Mouse (Mus musculus) adrenal gland, postnatal 10 days (tissue): ENCODE results near the gene Mycl. TPM values are rescaled to one million over a fixed set of nuclear protein-coding genes. Genes with fewer than 3 reads are reported as not detected.
A peak's percentile ranks its signal among the peaks of the same experiment; 100 is the strongest.

Experiments
- DNase-seq: peaks from one replicate; pipeline ENCODE4 v3.0.0; 2021; ENCODE audit warnings: mixed read lengths
- total RNA-seq, 2 experiments: library from RNA; stranded (reverse); gene quantifications; 2 replicates each; pipeline ENCODE4 v1.2.3; 2021

Gene Mycl
- total RNA-seq, 2 experiments from 2014 or later, result 3.6 to 5.6 TPM

- DNase-seq, result peak; percentile 97
Observed at GRCm38 (mm10) chr4:123016451-123016957, 21.1 kb downstream of the Mycl start, which contains the start of gene Trit1. Gene Trit1 (plus strand): TSS chr4:123016597.

GRCm38 (mm10) chr4:123021591-123021990 lies 26.1 kb downstream of the Mycl start:
- DNase-seq, result no peak

- no peak for DNase-seq
Observed at GRCm38 (mm10) chr4:123022896-123023295, 27.4 kb downstream of the Mycl start.

GRCm38 (mm10) chr4:123025418-123025817 lies 30.0 kb downstream of the Mycl start:
- DNase-seq, result no peak

GRCm38 (mm10) chr4:123026161-123026560 lies 30.7 kb downstream of the Mycl start:
- no peak for DNase-seq

DNA sequence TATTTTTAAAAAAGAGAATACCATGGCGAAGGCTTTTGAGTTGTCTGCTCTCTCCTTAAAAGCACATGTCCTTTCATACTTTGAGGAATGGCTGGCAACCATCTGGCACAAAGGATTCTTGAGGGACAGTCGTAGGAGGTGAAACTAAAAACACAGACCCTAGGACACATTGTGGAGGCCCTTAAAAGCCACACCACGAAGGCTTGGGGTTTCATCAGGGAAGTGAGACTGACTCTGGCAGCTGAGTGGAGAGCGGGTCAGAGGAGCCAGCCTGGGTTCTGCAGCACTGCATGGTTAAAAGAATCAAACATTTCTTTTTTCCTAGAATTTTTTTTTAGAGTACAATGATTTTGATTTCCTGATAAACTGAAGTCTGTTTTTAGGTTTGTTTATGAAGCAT lies 31.1 kb downstream of the Mycl start:
- no peak for DNase-seq

DNA sequence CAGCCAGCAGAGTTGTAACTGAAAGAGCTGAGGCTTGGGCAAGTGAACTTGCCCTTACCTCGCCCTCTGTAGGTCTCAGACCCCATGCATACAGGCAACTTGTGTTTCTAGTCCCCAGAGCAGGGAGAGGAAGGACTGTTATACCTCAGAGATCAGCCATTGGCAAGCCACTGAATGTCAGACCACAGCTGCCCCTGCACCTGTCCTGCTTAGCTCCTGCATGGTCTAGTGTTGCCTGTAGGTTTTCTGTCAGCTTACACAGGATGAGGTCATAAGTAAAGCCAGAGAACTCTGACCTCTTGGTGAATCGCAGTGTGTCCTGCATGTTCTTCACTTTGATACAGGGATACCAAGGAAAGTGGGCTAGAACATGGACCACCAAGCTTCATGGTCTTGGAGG lies 39.4 kb downstream of the Mycl start:
- no peak for DNase-seq

- no peak for DNase-seq
Observed at GRCm38 (mm10) chr4:123035636-123036035, 40.2 kb downstream of the Mycl start.

GRCm38 (mm10) chr4:123036710-123037109 lies 41.3 kb downstream of the Mycl start:
- DNase-seq, result no peak

DNA sequence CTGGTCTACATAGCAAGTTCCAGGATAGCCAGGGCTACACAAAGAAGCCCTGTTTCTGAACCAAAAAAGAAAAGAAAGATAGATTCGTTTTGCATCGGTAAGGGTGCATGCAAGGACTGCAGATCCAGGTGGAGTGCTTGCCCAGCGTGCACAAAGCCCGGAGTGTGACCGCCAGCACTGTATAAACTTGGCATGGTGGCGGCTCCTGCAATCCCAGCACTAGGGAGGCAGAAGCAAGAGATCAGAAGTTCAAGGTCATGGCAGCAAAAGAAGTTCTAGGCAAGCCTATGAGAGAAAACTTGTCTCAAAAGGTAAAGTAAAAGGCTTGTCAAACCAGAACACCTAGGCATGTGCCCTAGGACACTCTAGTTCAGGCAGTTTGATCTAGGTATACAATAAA lies 45.7 kb downstream of the Mycl start:
- no peak for DNase-seq

GRCm38 (mm10) chr4:123043858-123044257 lies 48.4 kb downstream of the Mycl start:
- no peak for DNase-seq

GRCm38 (mm10) chr4:123044842-123045241 lies 49.4 kb downstream of the Mycl start:
- DNase-seq, result peak; percentile 54

- no peak for DNase-seq
Observed at GRCm38 (mm10) chr4:123046300-123046699, 50.8 kb downstream of the Mycl start.

DNA sequence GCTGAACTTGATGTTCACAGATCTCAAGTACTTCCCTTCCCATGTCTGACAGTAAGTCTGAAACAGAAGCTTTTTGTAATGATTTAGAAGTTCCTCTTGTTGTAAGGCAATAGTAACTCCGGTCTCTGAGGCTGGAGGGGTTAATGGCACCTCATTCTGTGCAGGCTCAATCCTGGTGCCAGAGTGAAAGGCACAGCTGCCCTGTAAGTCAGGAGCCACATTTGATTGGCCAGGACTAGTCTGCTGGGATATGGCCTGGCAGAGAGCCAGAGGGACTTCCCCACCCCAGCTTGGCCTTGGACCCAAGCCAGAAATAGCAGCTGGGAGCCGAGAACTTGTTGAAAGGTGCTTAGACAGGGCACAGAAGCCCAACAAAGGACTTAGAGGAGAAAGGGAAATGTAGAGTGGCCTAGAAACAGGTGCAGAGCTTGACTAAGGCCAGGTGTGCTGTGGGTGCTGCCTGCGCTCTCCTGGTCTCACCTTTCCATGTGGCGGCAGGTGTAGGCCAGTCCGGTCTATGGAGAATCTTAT lies 55.3 kb downstream of the Mycl start:
- DNase-seq, result peak; percentile 92

Other genes with a start within 250 kb of the Mycl start
- gene Ppt1, start 159.4 kb upstream of the Mycl start, total RNA-seq, result 10 to 100 TPM; 45.9 to 54.5 TPM
- gene Cap1, start 109.6 kb upstream of the Mycl start, total RNA-seq, result 100 to 1,000 TPM; 128 TPM
- gene Mfsd2a, start 34.5 kb upstream of the Mycl start, total RNA-seq, result 10 to 100 TPM in 1 of 2 experiments, under 1 TPM in 1; 0.58 to 19.2 TPM
- gene Trit1, start 20.9 kb downstream of the Mycl start, total RNA-seq, result 10 to 100 TPM; 19.7 to 22.7 TPM
- not detected for gene Bmp8b, start 109.5 kb downstream of the Mycl start, total RNA-seq
- not detected for gene Oxct2b, start 120.6 kb downstream of the Mycl start, total RNA-seq
- 10 to 100 TPM; 42.5 to 43.1 TPM for gene Ppie, start 144.3 kb downstream of the Mycl start, total RNA-seq
- gene Hpcal4, start 187.6 kb downstream of the Mycl start, total RNA-seq, result 1 to 10 TPM; 5.0 to 10.0 TPM
- gene Nt5c1a, start 205.9 kb downstream of the Mycl start, total RNA-seq, result 10 to 100 TPM; 13.2 to 21.7 TPM
- 10 to 100 TPM; 19.5 to 21.0 TPM for gene Heyl, start 237.9 kb downstream of the Mycl start, total RNA-seq